Mouse (Mus musculus): ENCODE results near the gene Vps39.

The Vps39 gene

GRCm38 (mm10) chr2:120352682-120353646 is at the start of gene Vps39:
Vps39 (minus strand) TSS chr2:120353137.
- DNase-seq, result peak; percentile 89

GRCm38 (mm10) chr2:120397951-120398350 is 45.0 kb upstream of the Vps39 start:
- DNase-seq, result peak; percentile 10

- no peak for DNase-seq
Measured at GRCm38 (mm10) chr2:120392406-120392805, 39.5 kb upstream of the Vps39 start.

- DNase-seq, result no peak
Measured at GRCm38 (mm10) chr2:120390934-120391333, 38.0 kb upstream of the Vps39 start.

GRCm38 (mm10) chr2:120389376-120389775 is 36.4 kb upstream of the Vps39 start:
- DNase-seq, result no peak

GRCm38 (mm10) chr2:120387291-120387690 is 34.4 kb upstream of the Vps39 start:
- DNase-seq, result no peak

- DNase-seq, result no peak
Measured at GRCm38 (mm10) chr2:120386264-120386663, 33.3 kb upstream of the Vps39 start.

GRCm38 (mm10) chr2:120373858-120374257 is 20.9 kb upstream of the Vps39 start:
- DNase-seq, result no peak

GRCm38 (mm10) chr2:120367416-120368207 is 14.7 kb upstream of the Vps39 start:
- no peak for DNase-seq

GRCm38 (mm10) chr2:120366501-120366900 is 13.6 kb upstream of the Vps39 start:
- DNase-seq, result no peak

- no peak for DNase-seq
Measured at GRCm38 (mm10) chr2:120360425-120360824, 7.5 kb upstream of the Vps39 start.

GRCm38 (mm10) chr2:120351321-120351720 is 1.6 kb downstream of the Vps39 start:
- DNase-seq, result no peak

- DNase-seq, result peak; percentile 31
Measured at GRCm38 (mm10) chr2:120348120-120348519, 4.8 kb downstream of the Vps39 start.

GRCm38 (mm10) chr2:120341741-120342140 is 11.2 kb downstream of the Vps39 start:
- no peak for DNase-seq

GRCm38 (mm10) chr2:120337886-120338285 is 15.1 kb downstream of the Vps39 start:
- no peak for DNase-seq

GRCm38 (mm10) chr2:120331575-120331974 is 21.4 kb downstream of the Vps39 start:
- DNase-seq, result no peak

- DNase-seq, result no peak
Measured at GRCm38 (mm10) chr2:120315077-120315476, 37.9 kb downstream of the Vps39 start.

GRCm38 (mm10) chr2:120314487-120314886 is 38.5 kb downstream of the Vps39 start:
- DNase-seq, result no peak

- DNase-seq, result no peak
Measured at GRCm38 (mm10) chr2:120313976-120314375, 39.0 kb downstream of the Vps39 start, which contains the start of gene Pla2g4f. Pla2g4f (minus strand) TSS chr2:120314165.

- DNase-seq, result no peak
Measured at GRCm38 (mm10) chr2:120312276-120312825, 40.6 kb downstream of the Vps39 start.

- DNase-seq, result no peak
Measured at GRCm38 (mm10) chr2:120304113-120304512, 48.8 kb downstream of the Vps39 start.

- DNase-seq, result no peak
Measured at GRCm38 (mm10) chr2:120301076-120301475, 51.9 kb downstream of the Vps39 start.

GRCm38 (mm10) chr2:120299866-120300265 is 53.1 kb downstream of the Vps39 start:
- DNase-seq, result no peak
